Mouse (Mus musculus) testis, adult 2 months (tissue): ENCODE results near the gene Cfdp1. TPM values are rescaled to one million over a fixed set of nuclear protein-coding genes. Genes with fewer than 3 reads are reported as not detected.

Experiments
- H3K27ac ChIP-seq: fragments of 200-500 bp; 2 replicates; pipeline ENCODE4 v1.5.1; 2012; ENCODE audit warnings: low read depth, low read length; ENCODE audit not compliant: control insufficient read depth, insufficient read depth
- H3K27me3 ChIP-seq: fragments of 200-500 bp; 2 replicates; pipeline ENCODE4 v1.6.1; 2012; ENCODE audit warnings: mild to moderate bottlenecking, low read length, moderate library complexity; ENCODE audit not compliant: control insufficient read depth, insufficient read depth
- H3K36me3 ChIP-seq: fragments of 200-500 bp; 2 replicates; pipeline ENCODE4 v1.6.1; 2012; ENCODE audit warnings: mild to moderate bottlenecking, low read length; ENCODE audit not compliant: control insufficient read depth, insufficient read depth
- H3K4me1 ChIP-seq: fragments of 200-500 bp; 2 replicates; pipeline ENCODE4 v1.6.1; 2012; ENCODE audit warnings: low read length; ENCODE audit not compliant: control insufficient read depth, insufficient read depth
- H3K4me3 ChIP-seq: fragments of 200-500 bp; 2 replicates; pipeline ENCODE4 v1.5.1; 2012; ENCODE audit warnings: low read depth, mild to moderate bottlenecking, low read length, moderate library complexity, mixed read lengths; ENCODE audit not compliant: control insufficient read depth
- CTCF ChIP-seq: fragments of 200-500 bp; IDR thresholded peaks from 2 replicates; pipeline ENCODE4 v1.5.1; 2012; ENCODE audit warnings: low read depth, mild to moderate bottlenecking, inconsistent platforms, low read length, moderate library complexity; ENCODE audit not compliant: control insufficient read depth, insufficient read depth, insufficient replicate concordance
- POLR2A ChIP-seq: fragments of 200-500 bp; IDR thresholded peaks from 2 replicates; pipeline ENCODE4 v1.6.1; 2012; ENCODE audit warnings: low read depth, mild to moderate bottlenecking, inconsistent platforms, low read length, moderate library complexity; ENCODE audit not compliant: control insufficient read depth
- polyA plus RNA-seq: library from polyadenylated mRNA; depleted of rRNA; stranded (reverse); fragments of >200 nt; gene quantifications from 2 replicates; pipeline ENCODE4 v1.2.3, GENCODE M21; 2012

The Cfdp1 gene
- polyA plus RNA-seq, 1 experiment, result 12.5 TPM

GRCm38 (mm10) chr8:111733581-111734243, 120.4 kb downstream of the Cfdp1 start:
- Histone ChIP-seq H3K27me3 (no peaks in the 10 kb centered on the region), H3K36me3 (no peaks in the 10 kb centered on the region), H3K4me1 (peaks cover 35% of the 10 kb centered on the region), H3K27ac (no peak overlapping the region), H3K4me3 (no peak overlapping the region)
- TF ChIP-seq POLR2A (no peak), CTCF (no peak)

- H3K27me3 ChIP-seq, result no peaks in the 10 kb centered on the region
- peaks cover 35% of the 10 kb centered on the region for H3K4me1 ChIP-seq
Observed at GRCm38 (mm10) chr8:111732406-111733085, 121.5 kb downstream of the Cfdp1 start.

GRCm38 (mm10) chr8:111732004-111732403, 122.1 kb downstream of the Cfdp1 start:
- no peaks in the 10 kb centered on the region for H3K27me3 ChIP-seq
- H3K4me3 ChIP-seq, result peak overlapping the region; percentile 96
- peaks cover 35% of the 10 kb centered on the region for H3K4me1 ChIP-seq
- no peaks in the 10 kb centered on the region for H3K36me3 ChIP-seq
- H3K27ac ChIP-seq, result peak overlapping the region; percentile 10; the same call in 1 of the 2 replicates
- TF ChIP-seq CTCF, result no peak
- TF ChIP-seq POLR2A, result peak; percentile 78

More at GRCm38 (mm10) chr8:111732406-111733085, 121.5 kb downstream of the Cfdp1 start:
- TF ChIP-seq POLR2A, result no peak
- TF ChIP-seq CTCF, result no peak
- Histone ChIP-seq H3K4me3 (peak overlapping the region; percentile 96), H3K36me3 (no peaks in the 10 kb centered on the region), H3K27ac (peak overlapping the region; percentile 10; the same call in 1 of the 2 replicates)

- H3K36me3 ChIP-seq, result no peaks in the 10 kb centered on the region
- TF ChIP-seq POLR2A, result no peak
- TF ChIP-seq CTCF, result no peak
- H3K27ac ChIP-seq, result peak overlapping the region; percentile 90
- H3K4me1 ChIP-seq, result peaks cover 34% of the 10 kb centered on the region
- peak overlapping the region; percentile 96 for H3K4me3 ChIP-seq
- no peaks in the 10 kb centered on the region for H3K27me3 ChIP-seq
Observed at GRCm38 (mm10) chr8:111731231-111731977, 122.7 kb downstream of the Cfdp1 start.

- Histone ChIP-seq H3K4me3 (no peak overlapping the region), H3K27me3 (no peaks in the 10 kb centered on the region), H3K27ac (peak overlapping the region; percentile 34; the same call in 1 of the 2 replicates), H3K4me1 (peaks cover 28% of the 10 kb centered on the region), H3K36me3 (no peaks in the 10 kb centered on the region)
- TF ChIP-seq POLR2A (0 out of 2 replicates have a peak, but pooled peaks have one; percentile 19), CTCF (no peak)
Observed at GRCm38 (mm10) chr8:111729233-111730170, 124.6 kb downstream of the Cfdp1 start.

- H3K4me1 ChIP-seq, result peaks cover 28% of the 10 kb centered on the region
- no peak overlapping the region for H3K27ac ChIP-seq
- no peaks in the 10 kb centered on the region for H3K36me3 ChIP-seq
- H3K27me3 ChIP-seq, result no peaks in the 10 kb centered on the region
- no peak for TF ChIP-seq CTCF
- TF ChIP-seq POLR2A, result no peak
- H3K4me3 ChIP-seq, result no peak overlapping the region
Observed at GRCm38 (mm10) chr8:111728481-111728880, 125.6 kb downstream of the Cfdp1 start.
